Mouse (Mus musculus) lung, postnatal 0 days (tissue): ENCODE measurements around the gene Dst.

ENCODE experiments used
- CTCF ChIP-seq: IDR thresholded peaks from 2 replicates; pipeline ENCODE4 v1.5.1; 2016; ENCODE audit warnings: antibody characterized with exemption, mild to moderate bottlenecking
- EP300 ChIP-seq: IDR thresholded peaks from 2 replicates; pipeline ENCODE4 v1.6.1; 2016; ENCODE audit warnings: antibody characterized with exemption, mild to moderate bottlenecking, control low read depth

GRCm38 (mm10) chr1:34135535-34135934 is 227.5 kb downstream of the Dst start:
- no peak for TF ChIP-seq CTCF
- no peak for TF ChIP-seq EP300
